Mouse (Mus musculus): ENCODE measurements around the gene Wbp2nl. TPM values are rescaled to one million over a fixed set of nuclear protein-coding genes. Genes with fewer than 3 reads are reported as not detected.
"Not testable (repeated sequence)": the region's sequence is repeated elsewhere in the genome, so short reads cannot be mapped to it uniquely, and the experiment has no call there.

Gene Wbp2nl
- total RNA-seq, 2 experiments from 2014 or later = 0.22 TPM; not detected in 1

- no peak for ATAC-seq (ENCODE audit: poor library complexity, severe bottlenecking)
Measured at GRCm38 (mm10) chr15:82347303-82347676, 48.5 kb downstream of the Wbp2nl start.

- no peak for ATAC-seq (ENCODE audit: poor library complexity, severe bottlenecking)
Measured at GRCm38 (mm10) chr15:82347852-82348251, 49.1 kb downstream of the Wbp2nl start.

- ATAC-seq (ENCODE audit: poor library complexity, severe bottlenecking) = peak; percentile 11; the same call in 1 of the 2 replicates
Measured at GRCm38 (mm10) chr15:82348258-82348998, 49.7 kb downstream of the Wbp2nl start.

- no peak for ATAC-seq (ENCODE audit: poor library complexity, severe bottlenecking)
Measured at GRCm38 (mm10) chr15:82348999-82349341, 50.2 kb downstream of the Wbp2nl start.

- ATAC-seq (ENCODE audit: poor library complexity, severe bottlenecking) = no peak
Measured at GRCm38 (mm10) chr15:82350349-82350748, 51.6 kb downstream of the Wbp2nl start.

DNA sequence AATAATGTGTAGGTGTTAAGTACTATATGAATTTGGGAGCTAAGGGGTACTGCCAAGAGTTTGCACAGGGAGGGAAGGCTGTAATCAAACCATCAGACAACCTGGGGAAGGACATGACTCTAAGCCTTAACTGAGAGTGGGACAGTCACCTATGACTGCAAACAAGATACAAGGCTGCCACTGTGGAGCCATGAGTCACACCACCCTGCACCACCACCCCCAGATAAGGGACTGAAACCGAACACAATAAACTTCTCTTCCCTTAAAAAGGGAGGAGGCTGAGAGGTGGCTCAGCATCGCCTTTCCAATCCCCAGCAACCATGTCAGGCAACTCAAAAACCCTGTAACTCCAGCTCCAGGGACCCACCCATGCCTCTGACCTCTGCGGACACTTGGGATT, 52.7 kb downstream of the Wbp2nl start:
- no peak for ATAC-seq (ENCODE audit: poor library complexity, severe bottlenecking)

- no peak for ATAC-seq (ENCODE audit: poor library complexity, severe bottlenecking)
Measured at GRCm38 (mm10) chr15:82353078-82353744, 54.5 kb downstream of the Wbp2nl start.

GRCm38 (mm10) chr15:82353745-82354113, 55.0 kb downstream of the Wbp2nl start:
- ATAC-seq (ENCODE audit: poor library complexity, severe bottlenecking) = peak; percentile 19

GRCm38 (mm10) chr15:82354126-82354945, 55.6 kb downstream of the Wbp2nl start, which contains the start of gene Ndufa6:
Gene Ndufa6, minus strand, starts transcription at chr15:82354322.
- peak; percentile 95 for ATAC-seq (ENCODE audit: poor library complexity, severe bottlenecking)

DNA sequence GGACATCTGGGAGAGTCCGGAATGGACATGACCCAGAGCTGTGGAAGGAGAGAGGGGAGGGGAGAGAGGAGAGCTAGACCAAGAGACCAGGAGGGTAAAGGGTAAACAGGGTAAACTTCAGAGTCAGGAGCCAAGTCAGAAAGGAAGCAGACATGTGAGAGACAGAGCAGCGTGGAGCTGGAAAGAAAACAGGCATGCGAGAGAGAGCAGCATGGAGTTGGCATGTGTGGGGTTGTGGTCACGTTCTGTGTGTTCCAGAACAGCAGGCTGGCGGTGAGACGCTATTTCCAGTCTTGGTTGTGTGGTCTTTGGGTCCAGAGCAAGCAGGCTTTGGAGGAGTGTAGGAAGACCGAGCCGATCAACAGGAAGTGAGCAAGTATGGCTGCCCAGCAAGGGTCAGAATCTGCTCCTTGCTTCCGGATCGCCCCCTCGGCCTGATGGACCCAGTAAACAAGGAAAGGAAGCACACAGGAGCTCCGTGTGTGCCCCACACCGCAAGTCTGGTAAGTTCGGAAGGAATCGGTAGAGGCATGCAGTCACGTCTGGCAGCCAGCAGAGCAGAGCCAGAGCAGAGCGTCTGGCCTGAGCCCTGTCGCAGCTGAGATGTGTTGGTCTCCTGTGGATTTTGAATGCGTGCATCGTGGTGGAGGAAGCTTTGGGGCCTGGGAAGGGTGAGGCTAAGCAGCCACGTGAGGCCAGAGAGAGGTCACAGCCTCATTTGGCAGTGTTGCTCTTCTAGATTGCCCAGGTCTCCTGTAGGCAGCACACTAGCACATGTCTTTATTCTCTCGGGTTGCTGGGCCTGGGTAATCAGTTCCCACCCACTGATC, 59.9 kb downstream of the Wbp2nl start:
- no peak for ATAC-seq (ENCODE audit: poor library complexity, severe bottlenecking)

- ATAC-seq (ENCODE audit: poor library complexity, severe bottlenecking) = no peak
Measured at GRCm38 (mm10) chr15:82361459-82362018, 62.8 kb downstream of the Wbp2nl start.

DNA sequence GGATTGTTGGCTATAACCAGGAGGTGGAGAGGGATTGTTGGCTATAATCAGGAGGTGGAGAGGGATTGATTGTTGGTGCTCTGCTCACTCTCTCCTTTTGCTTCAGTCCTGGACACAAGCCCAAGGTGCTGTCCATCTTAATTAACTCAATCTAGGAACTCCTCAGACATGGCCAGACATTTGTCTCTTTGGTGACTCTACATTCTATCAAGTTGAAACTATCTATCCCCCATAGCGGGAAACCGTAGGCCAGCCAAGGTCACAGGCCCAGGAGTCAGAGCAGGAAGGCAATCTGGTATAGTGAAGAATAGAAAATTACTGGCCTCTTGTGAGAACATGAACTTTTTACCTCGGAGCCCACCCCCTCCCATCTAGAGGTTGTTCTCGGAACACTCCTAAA, 63.5 kb downstream of the Wbp2nl start:
- no peak for ATAC-seq (ENCODE audit: poor library complexity, severe bottlenecking)

DNA sequence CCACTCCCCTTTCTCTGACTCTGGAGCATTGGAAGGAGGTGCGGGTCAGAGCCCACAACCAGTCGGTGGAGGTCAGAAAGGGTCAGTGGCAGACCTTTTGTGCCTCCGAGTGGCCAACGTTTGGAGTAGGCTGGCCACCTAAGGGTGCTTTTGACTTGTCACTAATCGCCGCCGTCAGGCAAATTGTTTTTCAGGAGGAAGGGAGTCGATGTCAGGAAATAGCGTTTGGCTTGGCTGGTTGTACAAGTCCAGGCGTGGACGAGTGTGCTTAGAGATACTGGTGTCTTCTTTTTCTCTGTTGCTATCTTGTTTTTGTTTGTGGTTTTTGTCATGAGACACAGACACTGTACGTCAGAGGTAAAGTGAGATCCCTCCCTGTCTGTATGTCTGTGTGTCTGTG, 65.0 kb downstream of the Wbp2nl start:
- not testable (repeated sequence) for ATAC-seq (ENCODE audit: poor library complexity, severe bottlenecking)

Other genes with a start within 250 kb of the Wbp2nl start
- not detected in 2 replicates for gene 4930407I10Rik, start 239.8 kb upstream of the Wbp2nl start, total RNA-seq (2015)
- not detected in 2 replicates for gene 4930407I10Rik, start 239.8 kb upstream of the Wbp2nl start, total RNA-seq (2017)
- not detected in 2 replicates for gene Mei1, start 229.0 kb upstream of the Wbp2nl start, total RNA-seq (2015)
- not detected in 2 replicates for gene Mei1, start 229.0 kb upstream of the Wbp2nl start, total RNA-seq (2017)
- gene Ccdc134, start 171.0 kb upstream of the Wbp2nl start, total RNA-seq (2015) = 7.8 and 8.8 TPM in 2 replicates
- 22.6 and 23.5 TPM in 2 replicates for gene Ccdc134, start 171.0 kb upstream of the Wbp2nl start, total RNA-seq (2017)
- 39.0 and 40.7 TPM in 2 replicates for gene Srebf2, start 151.8 kb upstream of the Wbp2nl start, total RNA-seq (2015)
- 39.8 and 40.7 TPM in 2 replicates for gene Srebf2, start 151.8 kb upstream of the Wbp2nl start, total RNA-seq (2017)
- gene Shisa8, start 86.1 kb upstream of the Wbp2nl start, total RNA-seq (2015) = 0.14 TPM in 1 of 2 replicates, not detected in the other
- not detected in 2 replicates for gene Shisa8, start 86.1 kb upstream of the Wbp2nl start, total RNA-seq (2017)
- 1.8 and 2.7 TPM in 2 replicates for gene Tnfrsf13c, start 74.6 kb upstream of the Wbp2nl start, total RNA-seq (2015)
- gene Tnfrsf13c, start 74.6 kb upstream of the Wbp2nl start, total RNA-seq (2017) = 1.0 and 1.5 TPM in 2 replicates
- 20.3 and 32.9 TPM in 2 replicates for gene Cenpm, start 54.2 kb upstream of the Wbp2nl start, total RNA-seq (2015)
- 10.0 and 19.5 TPM in 2 replicates for gene Cenpm, start 54.2 kb upstream of the Wbp2nl start, total RNA-seq (2017)
- not detected in 2 replicates for gene 1500009C09Rik, start 46.6 kb upstream of the Wbp2nl start, total RNA-seq (2015)
- not detected in 2 replicates for gene 1500009C09Rik, start 46.6 kb upstream of the Wbp2nl start, total RNA-seq (2017)
- gene Sept3, start 24.1 kb upstream of the Wbp2nl start, total RNA-seq (2015) = 0.11 TPM in 1 of 2 replicates, not detected in the other
- 0.08 TPM in 1 of 2 replicates, not detected in the other for gene Sept3, start 24.1 kb upstream of the Wbp2nl start, total RNA-seq (2017)
- 159 and 162 TPM in 2 replicates for gene Naga, start 40.0 kb downstream of the Wbp2nl start, total RNA-seq (2015)
- gene Naga, start 40.0 kb downstream of the Wbp2nl start, total RNA-seq (2017) = 145 and 160 TPM in 2 replicates
- gene Pheta2, start 40.0 kb downstream of the Wbp2nl start, total RNA-seq (2015) = 2.4 and 2.7 TPM in 2 replicates
- gene Pheta2, start 40.0 kb downstream of the Wbp2nl start, total RNA-seq (2017) = 3.5 and 3.7 TPM in 2 replicates
- gene Smdt1, start 40.0 kb downstream of the Wbp2nl start, total RNA-seq (2015) = 226 and 229 TPM in 2 replicates
- 123 and 170 TPM in 2 replicates for gene Smdt1, start 40.0 kb downstream of the Wbp2nl start, total RNA-seq (2017)
- gene Ndufa6, start 55.4 kb downstream of the Wbp2nl start, total RNA-seq (2015) = 254 and 294 TPM in 2 replicates
- 138 and 158 TPM in 2 replicates for gene Ndufa6, start 55.4 kb downstream of the Wbp2nl start, total RNA-seq (2017)
- gene Cyp2d22, start 81.3 kb downstream of the Wbp2nl start, total RNA-seq (2015) = 0.39 TPM in 1 of 2 replicates, not detected in the other
- gene Cyp2d22, start 81.3 kb downstream of the Wbp2nl start, total RNA-seq (2017) = 0.37 TPM in 1 of 2 replicates, not detected in the other
- gene Cyp2d11, start 95.1 kb downstream of the Wbp2nl start, total RNA-seq (2015) = not detected in 2 replicates
- not detected in 2 replicates for gene Cyp2d11, start 95.1 kb downstream of the Wbp2nl start, total RNA-seq (2017)
- gene Cyp2d10, start 108.2 kb downstream of the Wbp2nl start, total RNA-seq (2015) = not detected in 2 replicates
- gene Cyp2d10, start 108.2 kb downstream of the Wbp2nl start, total RNA-seq (2017) = not detected in 2 replicates
- gene Cyp2d9, start 134.5 kb downstream of the Wbp2nl start, total RNA-seq (2015) = not detected in 2 replicates
- gene Cyp2d9, start 134.5 kb downstream of the Wbp2nl start, total RNA-seq (2017) = not detected in 2 replicates